Mouse (Mus musculus) liver, embryonic 14.5 days (tissue): Measurements from ENCODE around the gene Zfp385b. TPM values are rescaled to one million over a fixed set of nuclear protein-coding genes. Genes with fewer than 3 reads are reported as not detected.

Source experiments
- ATAC-seq: fragments of 200-750 bp; cut with Nextera tagmentation; 2 replicates; pipeline ENCODE4 v1.8.0; 2017; ENCODE audit warnings: moderate number of reproducible peaks, mild to moderate bottlenecking, moderate library complexity; ENCODE audit not compliant: insufficient read depth
- DNase-seq, 3 experiments: peaks; one replicate each; pipeline ENCODE4 v3.0.0-alpha.2; 2012 to 2013; ENCODE audit warnings: low read depth in 3 of 3, low spot score in 3 of 3
- H3K27ac ChIP-seq: fragments of 300-500 bp; sonication (generic); 2 replicates; pipeline ENCODE4 v1.5.1; 2014; ENCODE audit warnings: moderate library complexity, mild to moderate bottlenecking, control low read depth, inconsistent platforms
- H3K27me3 ChIP-seq: fragments of 300-500 bp; sonication (generic); 2 replicates; pipeline ENCODE4 v1.6.1; 2014; ENCODE audit warnings: mild to moderate bottlenecking, low read length, moderate library complexity; ENCODE audit not compliant: control insufficient read depth, insufficient read depth
- H3K36me3 ChIP-seq: fragments of 300-500 bp; sonication (generic); replicated peaks from 2 replicates; pipeline ENCODE4 v1.6.1; 2014; ENCODE audit warnings: low read depth; ENCODE audit not compliant: control insufficient read depth, insufficient read depth
- H3K4me1 ChIP-seq, 2 experiments: fragments of 200-500 bp in 1 of 2; fragments of 300-500 bp in 1 of 2; sonication (generic) in 1 of 2; replicated peaks; 2 replicates each; pipeline ENCODE4 v1.6.1; 2012 to 2014; ENCODE audit warnings: antibody characterized with exemption in 1 of 2, inconsistent platforms in 1 of 2, low read length in 1 of 2; ENCODE audit not compliant: control insufficient read depth in 2 of 2, insufficient read depth in 2 of 2
- H3K4me2 ChIP-seq: fragments of 300-500 bp; sonication (generic); 2 replicates; pipeline ENCODE4 v1.6.1; 2014; ENCODE audit warnings: low read depth, mild to moderate bottlenecking, control low read depth, moderate library complexity
- H3K4me3 ChIP-seq, 2 experiments: fragments of 200-500 bp in 1 of 2; fragments of 300-500 bp in 1 of 2; sonication (generic) in 1 of 2; 2 replicates each; pipeline ENCODE4 v1.5.1; 2012 to 2014; ENCODE audit warnings: low read depth in 2 of 2, low read length in 2 of 2, mild to moderate bottlenecking in 2 of 2, control low read depth in 1 of 2, inconsistent platforms in 1 of 2, moderate library complexity in 1 of 2; ENCODE audit not compliant: insufficient read depth in 1 of 2
- H3K9ac ChIP-seq: fragments of 300-500 bp; sonication (generic); replicated peaks from 2 replicates; pipeline ENCODE4 v1.6.1; 2014; ENCODE audit warnings: mild to moderate bottlenecking, control low read depth, moderate library complexity
- H3K9me3 ChIP-seq: fragments of 300-500 bp; sonication (generic); 2 replicates; pipeline ENCODE4 v1.6.1; 2016; ENCODE audit warnings: low read length, mixed read lengths; ENCODE audit not compliant: control insufficient read depth
- CTCF ChIP-seq: IDR thresholded peaks from 2 replicates; pipeline ENCODE4 v1.5.1; 2016; ENCODE audit warnings: antibody characterized with exemption, low read depth, control low read depth
- EP300 ChIP-seq: IDR thresholded peaks from 2 replicates; pipeline ENCODE4 v1.6.1; 2016; ENCODE audit warnings: antibody characterized with exemption, low read depth
- WGBS: fragments of 180-500 bp; shearing (Covaris S2); extraction: QIAGEN DNeasy Blood & Tissue Kit; methylation state at CpG from one replicate; pipeline ENCODE4 v1.1.7; 2014; ENCODE audit not compliant: insufficient replicate concordance; 5-methylcytosine and 5-hydroxymethylcytosine counted together
- polyA plus RNA-seq, 2 experiments: library from polyadenylated mRNA; depleted of rRNA in 1 of 2; stranded (reverse) in 1 of 2; unstranded in 1 of 2; fragments of >200 nt; fragmentation: Nextera tagmentation in 1 of 2; extraction: Ambion mirVana in 1 of 2; gene quantifications; 2 replicates each; pipeline versions ENCODE4 v1.2.1 to v1.2.3; 2012 to 2014

Zfp385b gene
- polyA plus RNA-seq, 2 experiments, result 2.8 TPM

GRCm38 (mm10) chr2:77481274-77481673 is 338.2 kb downstream of the Zfp385b start:
- Histone ChIP-seq H3K9me3 (no peaks in the 10 kb centered on the region), H3K27me3 (no peaks in the 10 kb centered on the region), H3K4me3 (no peak overlapping the region), H3K4me2 (no peak overlapping the region), H3K36me3 (no peaks in the 10 kb centered on the region), H3K9ac (no peak overlapping the region), H3K4me1 (no peaks in the 10 kb centered on the region; a peak in 1 of 4 replicates), H3K27ac (no peak overlapping the region)
- TF ChIP-seq EP300 (no peak), CTCF (no peak)
- 78% methylated on average over 10 of the region's 10 CpGs for WGBS
- DNase-seq (no peak), ATAC-seq (no peak)

- 67% methylated on average over 10 of the region's 10 CpGs for WGBS
- no peaks in the 10 kb centered on the region for H3K36me3 ChIP-seq
- no peak for ATAC-seq
Measured at GRCm38 (mm10) chr2:77477536-77477935, 341.9 kb downstream of the Zfp385b start.

GRCm38 (mm10) chr2:77476444-77476843 is 343.0 kb downstream of the Zfp385b start:
- Histone ChIP-seq H3K36me3 (no peaks in the 10 kb centered on the region), H3K9me3 (no peaks in the 10 kb centered on the region), H3K4me3 (no peak overlapping the region), H3K9ac (no peak overlapping the region), H3K4me1 (no peaks in the 10 kb centered on the region; a peak in 1 of 4 replicates), H3K27me3 (no peaks in the 10 kb centered on the region), H3K27ac (no peak overlapping the region), H3K4me2 (no peak overlapping the region)
- no peak for DNase-seq
- no peak for ATAC-seq
- TF ChIP-seq CTCF, result no peak
- no peak for TF ChIP-seq EP300
- WGBS, result 69% methylated on average over 8 of the region's 8 CpGs

More at GRCm38 (mm10) chr2:77477536-77477935, 341.9 kb downstream of the Zfp385b start:
- Histone ChIP-seq H3K9me3 (no peaks in the 10 kb centered on the region), H3K27me3 (no peaks in the 10 kb centered on the region), H3K4me3 (no peak overlapping the region), H3K27ac (no peak overlapping the region), H3K4me1 (no peaks in the 10 kb centered on the region; a peak in 1 of 4 replicates), H3K9ac (no peak overlapping the region), H3K4me2 (no peak overlapping the region)
- DNase-seq, result no peak
- TF ChIP-seq EP300, result no peak
- no peak for TF ChIP-seq CTCF

GRCm38 (mm10) chr2:77472254-77472837 is 347.1 kb downstream of the Zfp385b start:
- ATAC-seq, result no peak
- WGBS, result 76% methylated on average over 11 of the region's 11 CpGs

GRCm38 (mm10) chr2:77470716-77471115 is 348.7 kb downstream of the Zfp385b start:
- Histone ChIP-seq H3K9me3 (no peaks in the 10 kb centered on the region), H3K27ac (no peak overlapping the region), H3K4me1 (no peaks in the 10 kb centered on the region), H3K9ac (no peak overlapping the region), H3K4me3 (no peak overlapping the region), H3K4me2 (no peak overlapping the region), H3K27me3 (no peaks in the 10 kb centered on the region), H3K36me3 (no peaks in the 10 kb centered on the region)
- DNase-seq (no peak), ATAC-seq (no peak)
- WGBS, result 56% methylated on average over 7 of the region's 7 CpGs
- TF ChIP-seq CTCF (no peak), EP300 (no peak)

More at GRCm38 (mm10) chr2:77472254-77472837, 347.1 kb downstream of the Zfp385b start:
- Histone ChIP-seq H3K9me3 (no peaks in the 10 kb centered on the region), H3K27me3 (no peaks in the 10 kb centered on the region), H3K4me1 (no peaks in the 10 kb centered on the region), H3K4me3 (no peak overlapping the region), H3K4me2 (no peak overlapping the region), H3K36me3 (no peaks in the 10 kb centered on the region), H3K9ac (no peak overlapping the region), H3K27ac (no peak overlapping the region)
- no peak for TF ChIP-seq EP300
- no peak for TF ChIP-seq CTCF
- no peak for DNase-seq
